Mouse (Mus musculus) ES-E14 (cell line): Measurements from ENCODE around the gene Mnat1.

Experiments
- HCFC1 ChIP-seq: IDR thresholded peaks from 2 replicates; pipeline ENCODE4 v1.6.1; 2012; ENCODE audit warnings: low read length, inconsistent platforms, borderline replicate concordance; ENCODE audit not compliant: insufficient read depth
- ZC3H11A ChIP-seq: IDR thresholded peaks from 2 replicates; pipeline ENCODE4 v1.6.1; 2012; ENCODE audit warnings: low read depth, mild to moderate bottlenecking, inconsistent platforms, low read length, borderline replicate concordance

DNA sequence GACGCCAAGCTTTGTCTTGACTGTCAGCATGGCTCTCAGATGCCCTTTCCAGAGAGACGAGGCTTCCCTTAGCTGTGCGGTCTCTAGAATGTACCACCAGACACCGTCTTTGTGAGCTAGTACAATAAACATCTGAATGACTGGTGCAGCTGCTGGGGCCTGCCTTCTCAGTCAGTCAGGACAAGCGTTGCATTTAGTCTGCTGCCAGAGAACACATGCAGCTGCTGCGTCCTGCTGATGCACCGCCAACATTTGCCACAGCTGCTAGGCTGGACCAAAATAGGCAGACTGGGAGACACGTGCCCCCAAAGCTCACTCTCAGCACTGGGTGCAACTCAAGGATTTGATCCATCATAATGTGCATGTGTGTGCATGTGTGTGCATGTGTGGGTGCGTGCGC, 118.4 kb downstream of the Mnat1 start:
- TF ChIP-seq ZC3H11A, result no peak
- TF ChIP-seq HCFC1, result no peak
